Mouse (Mus musculus) spleen, adult 2 months (tissue): Measurements from ENCODE around the gene Grid2. TPM values are rescaled to one million over a fixed set of nuclear protein-coding genes. Genes with fewer than 3 reads are reported as not detected.

Source experiments
- DNase-seq, 2 experiments: peaks; one replicate each; pipeline versions ENCODE4 v3.0.0 to v3.0.0-alpha.2; 2012 to 2021; ENCODE audit warnings: low spot score in 2 of 2, low read depth in 1 of 2
- H3K27ac ChIP-seq: fragments of 200-500 bp; 2 replicates; pipeline ENCODE4 v1.5.1; 2012; ENCODE audit warnings: low read length, inconsistent platforms; ENCODE audit not compliant: insufficient read depth
- H3K27me3 ChIP-seq: fragments of 200-500 bp; 2 replicates; pipeline ENCODE4 v1.6.1; 2012; ENCODE audit warnings: mild to moderate bottlenecking, moderate library complexity, low read length, inconsistent platforms; ENCODE audit not compliant: control insufficient read depth, insufficient read depth
- H3K36me3 ChIP-seq: fragments of 200-500 bp; 2 replicates; pipeline ENCODE4 v1.6.1; 2012; ENCODE audit warnings: mild to moderate bottlenecking, low read length, inconsistent platforms; ENCODE audit not compliant: control insufficient read depth, insufficient read depth
- H3K4me1 ChIP-seq: fragments of 200-500 bp; 2 replicates; pipeline ENCODE4 v1.6.1; 2011; ENCODE audit warnings: inconsistent platforms; ENCODE audit not compliant: control insufficient read depth, insufficient read depth, insufficient read length
- H3K4me3 ChIP-seq: fragments of 200-500 bp; 2 replicates; pipeline ENCODE4 v1.5.1; 2011; ENCODE audit warnings: mild to moderate bottlenecking, inconsistent platforms; ENCODE audit not compliant: insufficient read depth, insufficient read length; ENCODE audit errors: extremely low read depth
- CTCF ChIP-seq: fragments of 200-500 bp; IDR thresholded peaks from 2 replicates; pipeline ENCODE4 v1.5.1; 2011; ENCODE audit warnings: mild to moderate bottlenecking, inconsistent platforms; ENCODE audit not compliant: insufficient read depth, insufficient read length, insufficient replicate concordance; ENCODE audit errors: extremely low read depth
- POLR2A ChIP-seq: fragments of 200-500 bp; IDR thresholded peaks from 2 replicates; pipeline ENCODE4 v1.6.1; 2011; ENCODE audit warnings: low read depth, low read length, inconsistent platforms
- WGBS: fragments of 180-500 bp; shearing (Covaris S2); methylation state at CpG from one replicate; pipeline ENCODE4 v1.1.7; 2018; 5-methylcytosine and 5-hydroxymethylcytosine counted together
- polyA plus RNA-seq: library from polyadenylated mRNA; depleted of rRNA; stranded (reverse); fragments of >200 nt; gene quantifications from 2 replicates; pipeline ENCODE4 v1.2.3, GENCODE M21; 2012

The Grid2 gene
- polyA plus RNA-seq, 1 experiment, result 0.07 TPM

DNA sequence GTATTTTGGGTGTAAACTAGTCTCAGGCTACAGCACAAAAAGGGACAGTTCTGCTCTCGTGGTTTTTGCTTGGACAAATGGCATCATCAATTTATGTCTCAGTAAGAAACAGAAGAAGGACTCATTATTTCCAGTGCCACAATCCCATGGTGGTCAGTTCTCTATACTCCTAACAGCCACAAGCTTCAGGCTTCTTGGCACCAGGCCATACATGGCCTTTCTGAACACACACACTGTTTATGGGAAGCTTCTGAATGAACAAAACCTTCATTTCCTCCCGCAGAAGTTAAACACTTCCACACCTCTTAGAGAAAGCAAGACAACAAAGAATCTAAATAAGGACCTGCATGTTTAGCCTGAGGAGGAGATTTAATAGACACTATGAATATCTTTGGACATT, 709.1 kb downstream of the Grid2 start:
- H3K27ac ChIP-seq, result no peak overlapping the region
- 68% methylated on average over 2 of the region's 2 CpGs for WGBS
- no peaks in the 10 kb centered on the region for H3K36me3 ChIP-seq
- H3K4me1 ChIP-seq, result no peaks in the 10 kb centered on the region
- TF ChIP-seq POLR2A, result no peak
- no peak for TF ChIP-seq CTCF
- DNase-seq, result no peak
- no peaks in the 10 kb centered on the region for H3K27me3 ChIP-seq
- no peak overlapping the region for H3K4me3 ChIP-seq

- Histone ChIP-seq H3K27me3 (no peaks in the 10 kb centered on the region), H3K27ac (no peak overlapping the region), H3K36me3 (no peaks in the 10 kb centered on the region), H3K4me3 (no peak overlapping the region), H3K4me1 (no peaks in the 10 kb centered on the region)
- no peak for DNase-seq
- no peak for TF ChIP-seq POLR2A
- TF ChIP-seq CTCF, result no peak
- 87% methylated on average over 2 of the region's 2 CpGs for WGBS
Measured at GRCm38 (mm10) chr6:64046084-64046483, 790.4 kb downstream of the Grid2 start.

GRCm38 (mm10) chr6:64046732-64047131, 791.1 kb downstream of the Grid2 start:
- Histone ChIP-seq H3K36me3 (no peaks in the 10 kb centered on the region), H3K4me3 (no peak overlapping the region), H3K27ac (no peak overlapping the region), H3K27me3 (no peaks in the 10 kb centered on the region), H3K4me1 (no peaks in the 10 kb centered on the region)
- DNase-seq, result no peak
- TF ChIP-seq CTCF (no peak), POLR2A (no peak)
- whole genome bisulfite sequencing, result 88% methylated on average over 1 of the region's 1 CpGs

- no peak overlapping the region for H3K27ac ChIP-seq
- no peaks in the 10 kb centered on the region for H3K36me3 ChIP-seq
- no peak overlapping the region for H3K4me3 ChIP-seq
- DNase-seq, result no peak
- WGBS, result 84% methylated on average over 5 of the region's 5 CpGs
- no peaks in the 10 kb centered on the region for H3K27me3 ChIP-seq
- H3K4me1 ChIP-seq, result no peaks in the 10 kb centered on the region
- TF ChIP-seq CTCF (no peak), POLR2A (no peak)
Measured at GRCm38 (mm10) chr6:64047950-64048349, 792.3 kb downstream of the Grid2 start.

DNA sequence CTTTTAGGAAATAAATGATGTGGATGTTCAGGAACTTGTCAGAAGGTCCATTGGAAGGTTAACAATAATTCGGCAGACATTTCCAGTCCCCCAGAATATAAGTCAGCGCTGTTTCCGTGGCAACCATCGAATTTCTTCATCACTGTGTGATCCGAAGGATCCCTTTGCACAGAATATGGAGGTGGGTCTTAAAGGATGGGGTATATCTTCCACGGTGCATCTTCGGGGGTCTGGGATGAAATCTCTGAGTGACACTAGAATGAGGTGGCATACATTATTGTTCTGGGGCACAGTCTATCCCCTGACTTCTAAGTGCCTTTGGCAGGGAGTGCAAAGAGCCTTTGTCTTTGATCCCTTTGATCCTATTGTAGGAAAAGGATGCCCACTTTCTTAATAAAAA, 808.2 kb downstream of the Grid2 start:
- 87% methylated on average over 7 of the region's 7 CpGs for WGBS
- no peak for DNase-seq
- H3K4me3 ChIP-seq, result no peak overlapping the region
- no peaks in the 10 kb centered on the region for H3K4me1 ChIP-seq
- H3K27ac ChIP-seq, result no peak overlapping the region
- H3K36me3 ChIP-seq, result no peaks in the 10 kb centered on the region
- H3K27me3 ChIP-seq, result no peaks in the 10 kb centered on the region
- TF ChIP-seq POLR2A (no peak), CTCF (no peak)

- H3K27ac ChIP-seq, result no peak overlapping the region
- TF ChIP-seq CTCF, result no peak
- no peak for TF ChIP-seq POLR2A
- H3K36me3 ChIP-seq, result no peaks in the 10 kb centered on the region
- WGBS, result 87% methylated on average over 2 of the region's 2 CpGs
- no peaks in the 10 kb centered on the region for H3K27me3 ChIP-seq
- DNase-seq, result no peak
- H3K4me1 ChIP-seq, result no peaks in the 10 kb centered on the region
- no peak overlapping the region for H3K4me3 ChIP-seq
Measured at GRCm38 (mm10) chr6:64064704-64065103, 809.0 kb downstream of the Grid2 start.

GRCm38 (mm10) chr6:64073406-64073805, 817.7 kb downstream of the Grid2 start:
- no peak for DNase-seq
- no peak overlapping the region for H3K27ac ChIP-seq
- no peaks in the 10 kb centered on the region for H3K27me3 ChIP-seq
- no peak for TF ChIP-seq CTCF
- no peaks in the 10 kb centered on the region for H3K4me1 ChIP-seq
- H3K4me3 ChIP-seq, result no peak overlapping the region
- 55% methylated on average over 2 of the region's 2 CpGs for WGBS
- H3K36me3 ChIP-seq, result no peaks in the 10 kb centered on the region
